Mouse (Mus musculus): ENCODE results near the gene Supt4a.

- TF ChIP-seq CTCF (IDR thresholded peaks at IDR 0.05; ENCODE audit: borderline replicate concordance, insufficient read depth, low read length), result no peak
- TF ChIP-seq POLR2A (IDR thresholded peaks at IDR 0.05; ENCODE audit: low read depth, low read length), result no peak
Observed at GRCm38 (mm10) chr11:87751491-87751966, 14.2 kb downstream of the Supt4a start.
